Mouse (Mus musculus) midbrain, embryonic 15.5 days (tissue): ENCODE data around the gene Clstn2. TPM values are rescaled to one million over a fixed set of nuclear protein-coding genes. Genes with fewer than 3 reads are reported as not detected.

Experiments
- ATAC-seq: fragments of 200-750 bp; cut with Nextera tagmentation; replicated peaks from 2 replicates; pipeline ENCODE4 v1.8.0; 2017; ENCODE audit warnings: moderate TSS enrichment
- H3K27ac ChIP-seq: fragments of 300-500 bp; sonication (generic); 2 replicates; pipeline ENCODE4 v1.5.1; 2015; ENCODE audit warnings: mild to moderate bottlenecking, inconsistent platforms
- H3K27me3 ChIP-seq: fragments of 300-500 bp; sonication (generic); replicated peaks from 2 replicates; pipeline ENCODE4 v1.6.1; 2015; ENCODE audit warnings: inconsistent platforms
- H3K36me3 ChIP-seq: fragments of 300-500 bp; sonication (generic); replicated peaks from 2 replicates; pipeline ENCODE4 v1.6.1; 2015; ENCODE audit warnings: inconsistent platforms
- H3K4me1 ChIP-seq: fragments of 300-500 bp; sonication (generic); 2 replicates; pipeline ENCODE4 v1.6.1; 2015; ENCODE audit warnings: inconsistent platforms
- H3K4me2 ChIP-seq: fragments of 300-500 bp; sonication (generic); 2 replicates; pipeline ENCODE4 v1.6.1; 2015; ENCODE audit warnings: inconsistent platforms, mild to moderate bottlenecking, moderate library complexity
- H3K4me3 ChIP-seq: fragments of 300-500 bp; sonication (generic); 2 replicates; pipeline ENCODE4 v1.5.1; 2015; ENCODE audit warnings: mild to moderate bottlenecking, inconsistent platforms
- H3K9ac ChIP-seq: fragments of 300-500 bp; sonication (generic); 2 replicates; pipeline ENCODE4 v1.6.1; 2015; ENCODE audit warnings: mild to moderate bottlenecking, inconsistent platforms
- H3K9me3 ChIP-seq: fragments of 300-500 bp; sonication (generic); 2 replicates; pipeline ENCODE4 v1.6.1; 2016; ENCODE audit warnings: inconsistent platforms
- WGBS: fragments of 180-500 bp; shearing (Covaris S2); methylation state at CpG from one replicate; pipeline ENCODE4 v1.1.7; 2015; ENCODE audit warnings: mixed read lengths; 5-methylcytosine and 5-hydroxymethylcytosine counted together
- polyA plus RNA-seq: library from polyadenylated mRNA; unstranded; fragments of >200 nt; fragmentation: Nextera tagmentation; extraction: Ambion mirVana; gene quantifications from 2 replicates; pipeline ENCODE4 v1.2.1, GENCODE M21; 2015

Clstn2 gene
- polyA plus RNA-seq, 1 experiment from 2014 or later, result 10.9 TPM

GRCm38 (mm10) chr9:98016576-98016975, 16.4 kb downstream of the Clstn2 start:
- no peak for ATAC-seq
- Histone ChIP-seq H3K4me1 (no peaks in the 10 kb centered on the region), H3K4me2 (no peak overlapping the region), H3K9me3 (no peaks in the 10 kb centered on the region), H3K27ac (no peak overlapping the region), H3K27me3 (no peaks in the 10 kb centered on the region), H3K9ac (no peak overlapping the region), H3K36me3 (no peaks in the 10 kb centered on the region), H3K4me3 (no peak overlapping the region)
- WGBS, result 73% methylated on average over 5 of the region's 5 CpGs

GRCm38 (mm10) chr9:97996349-97996748, 36.6 kb downstream of the Clstn2 start:
- WGBS, result 73% methylated on average over 5 of the region's 5 CpGs
- no peak overlapping the region for H3K4me3 ChIP-seq
- no peak for ATAC-seq
- no peak overlapping the region for H3K9ac ChIP-seq
- H3K4me2 ChIP-seq, result no peak overlapping the region
- 0 out of 2 replicates have a peak, but pooled peaks cover 4% of the 10 kb centered on the region for H3K4me1 ChIP-seq
- no peak overlapping the region for H3K27ac ChIP-seq
- no peaks in the 10 kb centered on the region for H3K36me3 ChIP-seq
- H3K9me3 ChIP-seq, result no peaks in the 10 kb centered on the region
- no peaks in the 10 kb centered on the region for H3K27me3 ChIP-seq

- no peaks in the 10 kb centered on the region for H3K36me3 ChIP-seq
- H3K4me3 ChIP-seq, result no peak overlapping the region
- H3K4me2 ChIP-seq, result no peak overlapping the region
- no peak overlapping the region for H3K9ac ChIP-seq
- H3K27me3 ChIP-seq, result no peaks in the 10 kb centered on the region
- 0 out of 2 replicates have a peak, but pooled peaks cover 4% of the 10 kb centered on the region for H3K4me1 ChIP-seq
- H3K9me3 ChIP-seq, result no peaks in the 10 kb centered on the region
- ATAC-seq, result no peak
- WGBS, result 50% methylated on average over 4 of the region's 4 CpGs
- no peak overlapping the region for H3K27ac ChIP-seq
These were observed 37.3 kb downstream of the Clstn2 start for GRCm38 (mm10) chr9:97995723-97996122.

- no peak overlapping the region for H3K27ac ChIP-seq
- H3K27me3 ChIP-seq, result no peaks in the 10 kb centered on the region
- no peak overlapping the region for H3K4me2 ChIP-seq
- 38% methylated on average over 4 of the region's 4 CpGs for WGBS
- no peak overlapping the region for H3K9ac ChIP-seq
- H3K4me3 ChIP-seq, result no peak overlapping the region
- 0 out of 2 replicates have a peak, but pooled peaks cover 4% of the 10 kb centered on the region for H3K4me1 ChIP-seq
- no peaks in the 10 kb centered on the region for H3K36me3 ChIP-seq
- H3K9me3 ChIP-seq, result no peaks in the 10 kb centered on the region
- ATAC-seq, result no peak
These were observed 40.9 kb downstream of the Clstn2 start for GRCm38 (mm10) chr9:97992131-97992530.

- Histone ChIP-seq H3K27me3 (no peaks in the 10 kb centered on the region), H3K9me3 (no peaks in the 10 kb centered on the region), H3K4me1 (peaks cover 2% of the 10 kb centered on the region; the same call in 1 of the 2 replicates), H3K27ac (no peak overlapping the region), H3K36me3 (no peaks in the 10 kb centered on the region), H3K4me3 (no peak overlapping the region), H3K9ac (no peak overlapping the region), H3K4me2 (no peak overlapping the region)
- 87% methylated on average over 3 of the region's 3 CpGs for WGBS
- ATAC-seq, result no peak
These were observed 55.6 kb downstream of the Clstn2 start for GRCm38 (mm10) chr9:97977339-97977738.

GRCm38 (mm10) chr9:97974801-97975347, 58.1 kb downstream of the Clstn2 start:
- Histone ChIP-seq H3K9ac (no peak overlapping the region), H3K4me2 (no peak overlapping the region), H3K36me3 (no peaks in the 10 kb centered on the region), H3K4me1 (peaks cover 2% of the 10 kb centered on the region; the same call in 1 of the 2 replicates), H3K9me3 (no peaks in the 10 kb centered on the region), H3K27ac (no peak overlapping the region), H3K4me3 (no peak overlapping the region), H3K27me3 (no peaks in the 10 kb centered on the region)
- WGBS, result 77% methylated on average over 13 of the region's 13 CpGs
- ATAC-seq, result no peak

GRCm38 (mm10) chr9:97966691-97967090, 66.3 kb downstream of the Clstn2 start:
- ATAC-seq, result no peak
- Histone ChIP-seq H3K4me1 (0 out of 2 replicates have a peak, but pooled peaks cover 6% of the 10 kb centered on the region), H3K4me3 (no peak overlapping the region), H3K36me3 (no peaks in the 10 kb centered on the region), H3K4me2 (no peak overlapping the region), H3K9me3 (no peaks in the 10 kb centered on the region), H3K27me3 (no peaks in the 10 kb centered on the region), H3K9ac (no peak overlapping the region), H3K27ac (no peak overlapping the region)
- 69% methylated on average over 4 of the region's 4 CpGs for WGBS

GRCm38 (mm10) chr9:97957508-97957907, 75.5 kb downstream of the Clstn2 start:
- 89% methylated on average over 8 of the region's 8 CpGs for whole genome bisulfite sequencing

GRCm38 (mm10) chr9:97956407-97957106, 76.4 kb downstream of the Clstn2 start:
- no peaks in the 10 kb centered on the region for H3K9me3 ChIP-seq
- H3K9ac ChIP-seq, result no peak overlapping the region
- ATAC-seq, result no peak
- H3K4me1 ChIP-seq, result no peaks in the 10 kb centered on the region
- no peak overlapping the region for H3K27ac ChIP-seq
- H3K36me3 ChIP-seq, result no peaks in the 10 kb centered on the region
- no peaks in the 10 kb centered on the region for H3K27me3 ChIP-seq
- 74% methylated on average over 4 of the region's 4 CpGs for WGBS
- no peak overlapping the region for H3K4me2 ChIP-seq
- no peak overlapping the region for H3K4me3 ChIP-seq

More at GRCm38 (mm10) chr9:97957508-97957907, 75.5 kb downstream of the Clstn2 start:
- Histone ChIP-seq H3K4me1 (no peaks in the 10 kb centered on the region), H3K9me3 (no peaks in the 10 kb centered on the region), H3K27ac (no peak overlapping the region), H3K36me3 (no peaks in the 10 kb centered on the region), H3K27me3 (no peaks in the 10 kb centered on the region), H3K9ac (no peak overlapping the region), H3K4me3 (no peak overlapping the region), H3K4me2 (no peak overlapping the region)
- ATAC-seq, result no peak

GRCm38 (mm10) chr9:97953746-97954359, 79.1 kb downstream of the Clstn2 start:
- no peaks in the 10 kb centered on the region for H3K4me1 ChIP-seq
- H3K4me2 ChIP-seq, result no peak overlapping the region
- no peak overlapping the region for H3K27ac ChIP-seq
- WGBS, result 88% methylated on average over 8 of the region's 8 CpGs
- H3K4me3 ChIP-seq, result no peak overlapping the region
- no peak overlapping the region for H3K9ac ChIP-seq
- H3K36me3 ChIP-seq, result no peaks in the 10 kb centered on the region
- H3K9me3 ChIP-seq, result no peaks in the 10 kb centered on the region
- no peaks in the 10 kb centered on the region for H3K27me3 ChIP-seq
- no peak for ATAC-seq

- Histone ChIP-seq H3K27me3 (no peaks in the 10 kb centered on the region), H3K36me3 (no peaks in the 10 kb centered on the region), H3K4me1 (no peaks in the 10 kb centered on the region), H3K4me2 (no peak overlapping the region), H3K4me3 (no peak overlapping the region), H3K9ac (no peak overlapping the region), H3K27ac (no peak overlapping the region), H3K9me3 (no peaks in the 10 kb centered on the region)
- 90% methylated on average over 6 of the region's 6 CpGs for WGBS
- ATAC-seq, result no peak
These were observed 82.5 kb downstream of the Clstn2 start for GRCm38 (mm10) chr9:97950378-97951006.

GRCm38 (mm10) chr9:97919326-97919725, 113.7 kb downstream of the Clstn2 start:
- WGBS, result 89% methylated on average over 4 of the region's 4 CpGs
- Histone ChIP-seq H3K4me3 (no peak overlapping the region), H3K9me3 (no peaks in the 10 kb centered on the region), H3K36me3 (no peaks in the 10 kb centered on the region), H3K4me2 (no peak overlapping the region), H3K27ac (no peak overlapping the region), H3K27me3 (no peaks in the 10 kb centered on the region), H3K4me1 (no peaks in the 10 kb centered on the region), H3K9ac (no peak overlapping the region)
- no peak for ATAC-seq
